Mouse (Mus musculus) kidney, adult 9 months (tissue): Measurements from ENCODE around the gene Gse1.

Source experiments
- DNase-seq: peaks from one replicate; pipeline ENCODE4 v3.0.0; 2022

Gse1 gene

GRCm38 (mm10) chr8:120300601-120301141, 72.4 kb downstream of the Gse1 start:
- DNase-seq: peak; percentile 62

GRCm38 (mm10) chr8:120302941-120303675, 74.9 kb downstream of the Gse1 start:
- no peak for DNase-seq

DNA sequence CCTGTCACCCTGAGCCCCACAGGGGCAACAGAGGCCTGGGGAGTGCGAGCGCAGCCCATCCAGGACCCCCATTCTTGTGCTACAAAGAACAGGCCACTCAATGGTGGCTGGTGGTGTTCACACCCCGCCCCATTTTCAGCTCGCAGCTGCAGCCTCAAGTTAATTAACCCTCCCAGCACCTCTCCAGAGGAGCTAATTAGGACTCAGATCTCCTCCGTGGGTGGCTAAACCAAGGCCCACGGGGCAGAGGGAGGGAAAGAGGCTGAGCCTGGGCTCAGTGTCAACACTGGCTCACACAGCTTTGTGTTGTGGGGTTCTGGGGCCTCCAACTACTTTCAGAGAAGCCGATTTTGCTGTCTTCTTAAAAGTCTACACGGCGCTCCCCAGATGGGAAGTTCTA, 75.8 kb downstream of the Gse1 start:
- no peak for DNase-seq

- no peak for DNase-seq
Observed at GRCm38 (mm10) chr8:120305800-120306385, 77.6 kb downstream of the Gse1 start.

GRCm38 (mm10) chr8:120307103-120307502, 78.8 kb downstream of the Gse1 start:
- DNase-seq: no peak

DNA sequence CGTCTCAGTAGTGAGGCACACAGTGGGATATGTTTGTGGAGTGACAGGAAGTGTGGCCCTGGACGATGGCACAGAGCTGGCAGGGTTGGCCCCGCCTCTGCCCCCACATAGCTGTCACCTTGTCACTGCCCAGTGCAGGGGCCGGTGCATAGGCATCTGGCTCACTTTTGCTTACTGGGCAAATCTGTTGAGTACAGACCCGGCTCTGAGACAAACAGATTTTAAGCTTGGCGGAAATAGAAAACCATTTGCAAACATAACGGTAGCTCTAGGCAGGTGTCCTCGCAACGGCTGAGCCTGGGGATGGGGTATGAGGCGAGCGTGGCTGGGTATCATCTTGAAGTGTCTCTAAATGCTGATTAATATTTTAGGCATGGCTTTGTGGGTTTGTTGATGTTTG, 79.3 kb downstream of the Gse1 start:
- DNase-seq: no peak

- DNase-seq: no peak
Observed at GRCm38 (mm10) chr8:120308131-120308530, 79.9 kb downstream of the Gse1 start.

DNA sequence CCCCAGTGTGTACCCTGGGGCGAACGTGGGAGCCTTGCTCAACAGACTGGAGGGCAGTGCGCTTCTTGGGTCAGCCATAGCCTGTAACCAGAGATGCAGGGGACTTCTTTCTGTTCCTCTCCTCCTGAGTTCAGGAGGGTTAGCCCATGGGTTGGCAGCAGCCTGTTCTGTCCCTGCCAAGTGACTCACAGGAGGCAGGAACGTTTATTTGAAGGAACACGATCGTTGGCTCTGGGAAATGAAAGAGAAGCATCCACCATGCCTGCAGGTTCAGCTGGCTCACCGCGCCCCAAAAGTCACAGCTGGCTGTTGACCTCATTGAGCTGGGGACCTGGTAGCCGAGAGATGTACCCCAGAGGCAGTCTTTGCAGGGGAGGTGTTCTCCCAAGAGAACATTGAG, 80.3 kb downstream of the Gse1 start:
- DNase-seq: no peak

DNA sequence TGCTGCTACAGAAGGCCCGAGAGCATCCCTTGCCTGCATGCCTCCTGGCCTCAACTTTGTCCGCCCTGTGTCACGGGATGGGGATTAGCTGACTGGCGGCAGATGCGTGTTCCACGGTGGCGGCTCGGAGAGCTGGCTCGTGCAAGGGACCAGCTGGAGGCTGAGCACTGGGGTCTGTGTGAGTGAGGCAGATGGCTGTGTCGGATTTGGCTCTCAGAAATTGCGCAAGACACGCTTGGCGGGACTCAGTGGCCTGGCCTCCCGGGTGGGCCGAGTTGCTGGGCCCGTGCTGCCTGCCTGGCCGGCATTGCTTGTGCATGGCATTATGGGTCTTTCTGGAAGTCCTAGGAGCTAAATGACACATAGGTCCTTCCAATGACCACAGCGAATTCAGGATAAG, 81.1 kb downstream of the Gse1 start:
- no peak for DNase-seq

- no peak for DNase-seq
Observed at GRCm38 (mm10) chr8:120310063-120310462, 81.8 kb downstream of the Gse1 start.

- no peak for DNase-seq
Observed at GRCm38 (mm10) chr8:120312452-120312851, 84.2 kb downstream of the Gse1 start.

- DNase-seq: no peak
Observed at GRCm38 (mm10) chr8:120313674-120314073, 85.4 kb downstream of the Gse1 start.

- DNase-seq: no peak
Observed at GRCm38 (mm10) chr8:120314932-120315331, 86.7 kb downstream of the Gse1 start.

DNA sequence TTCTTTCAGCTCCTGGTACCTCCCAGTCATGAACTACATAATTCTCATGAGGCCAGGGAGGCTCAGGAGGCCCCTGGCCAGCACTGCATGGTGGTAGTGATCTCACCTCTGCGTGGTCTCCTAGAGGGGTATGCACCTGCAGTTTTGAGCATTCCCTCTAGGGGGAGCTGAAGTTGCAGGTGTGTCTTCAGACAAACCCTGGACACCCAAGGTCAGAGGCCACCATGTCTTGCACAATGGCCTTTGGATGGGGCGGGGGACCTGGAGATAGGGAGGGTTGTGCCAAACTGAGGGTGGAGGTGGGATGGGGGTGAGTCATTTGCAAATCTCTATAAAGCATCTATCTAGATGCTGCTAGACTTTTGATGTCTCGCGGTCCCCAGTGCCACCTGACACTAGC, 87.4 kb downstream of the Gse1 start:
- DNase-seq: no peak

DNA sequence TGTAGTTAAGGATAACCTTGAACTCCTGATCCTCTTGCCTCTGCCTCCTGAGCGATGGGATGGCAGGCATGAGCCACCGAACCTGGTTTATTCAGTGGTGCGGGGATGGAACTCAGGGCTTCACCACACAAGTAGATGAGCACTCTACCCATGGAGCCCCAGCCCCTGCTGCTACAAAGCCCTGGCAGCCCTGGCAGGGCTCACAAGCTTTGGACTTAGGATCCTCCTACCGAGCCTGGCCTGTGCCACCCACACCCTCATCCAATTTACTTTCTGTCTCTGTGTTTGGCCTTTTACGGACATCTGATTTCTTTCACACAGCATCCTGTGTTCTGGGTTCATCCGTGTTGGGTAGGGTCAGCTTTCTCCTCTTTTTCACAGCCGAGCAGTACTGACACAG, 88.5 kb downstream of the Gse1 start:
- no peak for DNase-seq

DNA sequence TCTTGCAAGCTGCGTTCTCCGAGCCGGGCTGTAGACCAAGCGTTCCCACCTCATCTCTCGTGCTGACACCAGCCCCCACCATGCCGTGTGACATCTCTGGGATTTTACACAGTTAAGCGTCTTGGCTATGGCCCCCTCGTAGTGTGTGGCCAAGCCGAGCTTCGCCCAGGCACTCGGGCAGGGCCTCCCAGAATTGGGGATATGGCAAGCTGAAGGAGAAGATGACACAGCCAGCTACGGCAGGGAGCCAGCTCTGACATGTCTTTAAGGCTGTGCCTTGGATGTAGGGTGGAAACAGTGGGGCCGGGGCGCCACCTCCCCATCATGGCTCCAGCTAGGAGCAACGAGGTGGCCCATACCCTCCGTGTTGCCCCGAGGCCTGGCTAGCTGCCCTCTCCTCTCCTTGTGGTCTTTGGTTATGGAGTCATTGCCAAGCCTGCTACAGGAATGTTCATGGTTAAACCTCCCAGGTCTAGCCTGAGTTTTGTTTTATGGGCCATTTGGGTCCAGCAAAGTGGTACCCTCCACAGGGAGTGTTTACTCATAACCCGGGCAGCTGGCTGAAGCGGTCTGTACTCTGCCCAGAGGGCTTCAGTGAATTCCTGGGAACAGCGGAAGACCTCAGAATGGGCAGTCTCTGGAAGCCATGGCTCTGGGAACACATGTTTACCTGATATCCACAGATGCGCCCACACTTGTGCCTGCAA, 89.0 kb downstream of the Gse1 start:
- no peak for DNase-seq

GRCm38 (mm10) chr8:120318476-120318991, 90.3 kb downstream of the Gse1 start:
- no peak for DNase-seq

DNA sequence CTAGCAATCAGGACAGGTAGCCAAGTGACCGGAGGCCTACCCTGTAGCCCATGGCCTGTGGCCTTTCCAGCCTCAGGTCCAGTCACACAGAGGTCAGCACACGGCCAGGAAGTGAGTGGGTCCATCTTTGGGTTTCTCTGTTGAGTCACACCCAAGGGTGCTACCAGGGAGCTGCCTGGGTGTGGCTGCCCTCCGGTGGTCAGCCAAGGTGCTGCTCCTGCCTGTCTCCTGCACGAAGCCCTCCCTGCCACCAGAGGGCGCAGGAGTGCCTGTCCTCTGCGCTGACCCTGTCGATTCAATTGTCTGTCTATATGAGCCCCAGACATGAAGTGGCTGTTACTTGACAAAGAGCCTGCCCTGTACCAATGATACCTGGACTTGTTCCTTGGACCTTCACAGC, 91.2 kb downstream of the Gse1 start:
- peak; percentile 76 for DNase-seq

- DNase-seq: no peak
Observed at GRCm38 (mm10) chr8:120320146-120320545, 91.9 kb downstream of the Gse1 start.

- DNase-seq: no peak
Observed at GRCm38 (mm10) chr8:120321724-120322123, 93.5 kb downstream of the Gse1 start.

- peak; percentile 42 for DNase-seq
Observed at GRCm38 (mm10) chr8:120322956-120323448, 94.7 kb downstream of the Gse1 start.

GRCm38 (mm10) chr8:120324555-120324954, 96.3 kb downstream of the Gse1 start:
- DNase-seq: peak; percentile 59

DNA sequence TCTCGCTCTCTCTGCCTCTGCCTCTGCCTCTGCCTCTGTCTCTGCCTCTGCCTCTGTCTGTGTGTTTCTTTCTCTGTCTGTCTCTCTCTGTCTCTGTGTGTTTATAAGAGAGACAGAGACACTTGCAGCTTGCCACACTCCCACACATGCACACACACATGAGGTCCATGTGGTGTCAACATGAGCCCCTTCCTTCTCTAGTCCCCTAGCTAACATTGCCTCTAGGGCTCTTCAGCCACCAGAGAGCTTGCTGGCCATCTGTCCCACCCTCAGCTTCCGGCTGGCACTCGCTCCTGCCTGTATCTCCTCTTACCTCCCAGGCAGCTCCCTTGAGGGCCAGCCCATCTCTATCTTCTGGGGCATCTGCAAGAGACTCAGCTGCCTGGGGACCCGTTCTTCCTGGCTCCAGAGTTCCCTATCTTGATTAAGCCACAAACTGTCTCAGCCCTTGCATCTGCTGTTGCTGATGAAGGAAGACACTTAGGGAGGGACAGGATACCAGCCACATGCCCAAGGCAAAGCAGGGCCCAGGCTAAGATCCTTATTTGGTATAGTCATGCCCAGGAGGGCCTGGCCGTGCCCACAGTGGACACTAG, 97.0 kb downstream of the Gse1 start:
- no peak for DNase-seq
